Mouse (Mus musculus): ENCODE measurements around the gene Uhrf1.
"Not testable (repeated sequence)": the region's sequence is repeated elsewhere in the genome, so short reads cannot be mapped to it uniquely, and the experiment has no call there.

The Uhrf1 gene

GRCm38 (mm10) chr17:56303160-56303846 is at the start of gene Uhrf1:
Uhrf1 (plus strand) TSS chr17:56303321.
- DNase-seq (ENCODE audit: low read depth, low spot score) = peak; percentile 87

- no peak for DNase-seq (ENCODE audit: low read depth, low spot score)
Observed at GRCm38 (mm10) chr17:56254695-56255094, 48.4 kb upstream of the Uhrf1 start.

- no peak for DNase-seq (ENCODE audit: low read depth, low spot score)
Observed at GRCm38 (mm10) chr17:56255429-56255828, 47.7 kb upstream of the Uhrf1 start.

- DNase-seq (ENCODE audit: low read depth, low spot score) = peak; percentile 97
Observed at GRCm38 (mm10) chr17:56255863-56256238, 47.3 kb upstream of the Uhrf1 start.

- peak; percentile 94 for DNase-seq (ENCODE audit: low read depth, low spot score)
Observed at GRCm38 (mm10) chr17:56256239-56256881, 46.8 kb upstream of the Uhrf1 start, which contains the start of gene Fem1a. Fem1a (plus strand) TSS chr17:56256810.

GRCm38 (mm10) chr17:56257181-56257894 is 45.8 kb upstream of the Uhrf1 start:
- no peak for DNase-seq (ENCODE audit: low read depth, low spot score)

GRCm38 (mm10) chr17:56258269-56258668 is 44.9 kb upstream of the Uhrf1 start:
- not testable (repeated sequence) for DNase-seq (ENCODE audit: low read depth, low spot score)

GRCm38 (mm10) chr17:56258812-56259211 is 44.3 kb upstream of the Uhrf1 start:
- DNase-seq (ENCODE audit: low read depth, low spot score) = not testable (repeated sequence)

GRCm38 (mm10) chr17:56259301-56260037 is 43.7 kb upstream of the Uhrf1 start:
- no peak for DNase-seq (ENCODE audit: low read depth, low spot score)

- no peak for DNase-seq (ENCODE audit: low read depth, low spot score)
Observed at GRCm38 (mm10) chr17:56261166-56261565, 42.0 kb upstream of the Uhrf1 start.

- DNase-seq (ENCODE audit: low read depth, low spot score) = no peak
Observed at GRCm38 (mm10) chr17:56262645-56263094, 40.5 kb upstream of the Uhrf1 start.

GRCm38 (mm10) chr17:56264020-56264419 is 39.1 kb upstream of the Uhrf1 start:
- no peak for DNase-seq (ENCODE audit: low read depth, low spot score)

GRCm38 (mm10) chr17:56265011-56265410 is 38.1 kb upstream of the Uhrf1 start:
- no peak for DNase-seq (ENCODE audit: low read depth, low spot score)

GRCm38 (mm10) chr17:56265869-56266268 is 37.3 kb upstream of the Uhrf1 start:
- DNase-seq (ENCODE audit: low read depth, low spot score) = no peak

GRCm38 (mm10) chr17:56266271-56266670 is 36.9 kb upstream of the Uhrf1 start:
- DNase-seq (ENCODE audit: low read depth, low spot score) = no peak

- no peak for DNase-seq (ENCODE audit: low read depth, low spot score)
Observed at GRCm38 (mm10) chr17:56269153-56269630, 33.9 kb upstream of the Uhrf1 start.

GRCm38 (mm10) chr17:56269741-56270140 is 33.4 kb upstream of the Uhrf1 start:
- no peak for DNase-seq (ENCODE audit: low read depth, low spot score)

GRCm38 (mm10) chr17:56271609-56272253 is 31.4 kb upstream of the Uhrf1 start:
- no peak for DNase-seq (ENCODE audit: low read depth, low spot score)

- DNase-seq (ENCODE audit: low read depth, low spot score) = no peak
Observed at GRCm38 (mm10) chr17:56272644-56273043, 30.5 kb upstream of the Uhrf1 start.

- no peak for DNase-seq (ENCODE audit: low read depth, low spot score)
Observed at GRCm38 (mm10) chr17:56273482-56273881, 29.6 kb upstream of the Uhrf1 start.

GRCm38 (mm10) chr17:56273986-56274385 is 29.1 kb upstream of the Uhrf1 start:
- DNase-seq (ENCODE audit: low read depth, low spot score) = no peak
